Mouse (Mus musculus): ENCODE measurements around the gene Rrm2. TPM values are rescaled to one million over a fixed set of nuclear protein-coding genes. Genes with fewer than 3 reads are reported as not detected.

Gene Rrm2
- polyA plus RNA-seq, 1 experiment from 2014 or later: 525 TPM

GRCm38 (mm10) chr12:24708824-24709218, 780 bp downstream of the Rrm2 start:
- Histone ChIP-seq H3K4me1 (peaks cover 54% of the 10 kb centered on the region), H3K36me3 (replicated peaks) (peaks cover 32% of the 10 kb centered on the region), H3K27ac (peak overlapping the region; percentile 79), H3K9me3 (no peaks in the 10 kb centered on the region), H3K9ac (peak overlapping the region; percentile 89), H3K27me3 (no peaks in the 10 kb centered on the region), H3K4me2 (peak overlapping the region; percentile 71), H3K4me3 (replicated peaks) (peak overlapping the region; percentile 82)
- WGBS: under 1% methylated on average over 17 of the region's 17 CpGs
- no peak for ATAC-seq (ENCODE audit: low FRiP score)

- Histone ChIP-seq H3K27ac (peak overlapping the region; percentile 79), H3K9ac (peak overlapping the region; percentile 89), H3K27me3 (no peaks in the 10 kb centered on the region), H3K4me1 (peaks cover 54% of the 10 kb centered on the region), H3K36me3 (replicated peaks) (peaks cover 37% of the 10 kb centered on the region), H3K4me3 (replicated peaks) (peak overlapping the region; percentile 82), H3K9me3 (no peaks in the 10 kb centered on the region), H3K4me2 (peak overlapping the region; percentile 71)
- no peak for ATAC-seq (ENCODE audit: low FRiP score)
- WGBS: 30% methylated on average over 6 of the region's 6 CpGs
Measured at GRCm38 (mm10) chr12:24709409-24709808, 1.4 kb downstream of the Rrm2 start.

GRCm38 (mm10) chr12:24709831-24710508, 1.9 kb downstream of the Rrm2 start:
- Histone ChIP-seq H3K27me3 (no peaks in the 10 kb centered on the region), H3K27ac (0 out of 2 replicates have a peak overlapping the region, but pooled peaks have one; percentile 79), H3K4me3 (replicated peaks) (peak overlapping the region; percentile 82), H3K9ac (peak overlapping the region; percentile 89), H3K36me3 (replicated peaks) (peaks cover 42% of the 10 kb centered on the region), H3K4me2 (peak overlapping the region; percentile 71), H3K9me3 (no peaks in the 10 kb centered on the region), H3K4me1 (peaks cover 54% of the 10 kb centered on the region)
- 35% methylated on average over 5 of the region's 5 CpGs for WGBS
- 0 out of 2 replicates have a peak, but pooled peaks have one; percentile 9 for ATAC-seq (ENCODE audit: low FRiP score)

- H3K36me3 ChIP-seq (replicated peaks): peaks cover 43% of the 10 kb centered on the region
- peak overlapping the region; percentile 71 for H3K4me2 ChIP-seq
- no peak overlapping the region for H3K9ac ChIP-seq
- no peak for ATAC-seq (ENCODE audit: low FRiP score)
- H3K4me1 ChIP-seq: peaks cover 54% of the 10 kb centered on the region
- no peaks in the 10 kb centered on the region for H3K27me3 ChIP-seq
- no peaks in the 10 kb centered on the region for H3K9me3 ChIP-seq
- WGBS: 64% methylated on average over 5 of the region's 5 CpGs
- H3K27ac ChIP-seq: no peak overlapping the region
- peak overlapping the region; percentile 82 for H3K4me3 ChIP-seq (replicated peaks)
Measured at GRCm38 (mm10) chr12:24710672-24711071, 2.6 kb downstream of the Rrm2 start.

- H3K27me3 ChIP-seq: no peaks in the 10 kb centered on the region
- H3K4me1 ChIP-seq: peaks cover 43% of the 10 kb centered on the region
- H3K9ac ChIP-seq: no peak overlapping the region
- WGBS: 89% methylated on average over 8 of the region's 8 CpGs
- no peak overlapping the region for H3K4me3 ChIP-seq (replicated peaks)
- 0 out of 2 replicates have a peak overlapping the region, but pooled peaks have one; percentile 71 for H3K4me2 ChIP-seq
- H3K36me3 ChIP-seq (replicated peaks): peaks cover 43% of the 10 kb centered on the region
- ATAC-seq (ENCODE audit: low FRiP score): no peak
- no peak overlapping the region for H3K27ac ChIP-seq
- H3K9me3 ChIP-seq: no peaks in the 10 kb centered on the region
Measured at GRCm38 (mm10) chr12:24712396-24712795, 4.4 kb downstream of the Rrm2 start.

GRCm38 (mm10) chr12:24714579-24715255, 6.7 kb downstream of the Rrm2 start:
- Histone ChIP-seq H3K9ac (no peak overlapping the region), H3K27ac (no peak overlapping the region), H3K9me3 (no peaks in the 10 kb centered on the region), H3K27me3 (no peaks in the 10 kb centered on the region), H3K36me3 (replicated peaks) (peaks cover 43% of the 10 kb centered on the region), H3K4me2 (no peak overlapping the region), H3K4me3 (replicated peaks) (no peak overlapping the region), H3K4me1 (peaks cover 29% of the 10 kb centered on the region)
- 72% methylated on average over 5 of the region's 5 CpGs for WGBS
- ATAC-seq (ENCODE audit: low FRiP score): no peak

GRCm38 (mm10) chr12:24715268-24715896, 7.3 kb downstream of the Rrm2 start:
- ATAC-seq (ENCODE audit: low FRiP score): no peak
- no peak overlapping the region for H3K27ac ChIP-seq
- no peak overlapping the region for H3K9ac ChIP-seq

GRCm38 (mm10) chr12:24716721-24717301, 8.8 kb downstream of the Rrm2 start:
- peak; percentile 77 for ATAC-seq (ENCODE audit: low FRiP score)
- Histone ChIP-seq H3K4me3 (replicated peaks) (no peak overlapping the region), H3K27me3 (no peaks in the 10 kb centered on the region)

More at GRCm38 (mm10) chr12:24715268-24715896, 7.3 kb downstream of the Rrm2 start:
- WGBS: 65% methylated on average over 2 of the region's 2 CpGs
- peaks cover 42% of the 10 kb centered on the region for H3K36me3 ChIP-seq (replicated peaks)
- H3K4me3 ChIP-seq (replicated peaks): no peak overlapping the region
- peaks cover 24% of the 10 kb centered on the region for H3K4me1 ChIP-seq
- no peak overlapping the region for H3K4me2 ChIP-seq
- H3K9me3 ChIP-seq: no peaks in the 10 kb centered on the region
- H3K27me3 ChIP-seq: no peaks in the 10 kb centered on the region

GRCm38 (mm10) chr12:24723434-24723833, 15.4 kb downstream of the Rrm2 start:
- Histone ChIP-seq H3K27ac (no peak overlapping the region), H3K9ac (no peak overlapping the region), H3K4me1 (peaks cover 9% of the 10 kb centered on the region), H3K27me3 (no peaks in the 10 kb centered on the region), H3K4me2 (no peak overlapping the region), H3K9me3 (no peaks in the 10 kb centered on the region), H3K4me3 (replicated peaks) (no peak overlapping the region), H3K36me3 (replicated peaks) (no peaks in the 10 kb centered on the region)
- 69% methylated on average over 2 of the region's 2 CpGs for whole genome bisulfite sequencing
- ATAC-seq (ENCODE audit: low FRiP score): no peak

More at GRCm38 (mm10) chr12:24716721-24717301, 8.8 kb downstream of the Rrm2 start:
- H3K36me3 ChIP-seq (replicated peaks): peaks cover 28% of the 10 kb centered on the region
- H3K9me3 ChIP-seq: no peaks in the 10 kb centered on the region
- peaks cover 10% of the 10 kb centered on the region for H3K4me1 ChIP-seq
- H3K9ac ChIP-seq: no peak overlapping the region
- WGBS: 50% methylated on average over 4 of the region's 4 CpGs
- H3K4me2 ChIP-seq: no peak overlapping the region
- H3K27ac ChIP-seq: no peak overlapping the region

GRCm38 (mm10) chr12:24723859-24724258, 15.8 kb downstream of the Rrm2 start:
- Histone ChIP-seq H3K27me3 (no peaks in the 10 kb centered on the region), H3K9ac (no peak overlapping the region), H3K4me2 (no peak overlapping the region), H3K27ac (0 out of 2 replicates have a peak overlapping the region, but pooled peaks have one; percentile 16), H3K4me3 (replicated peaks) (no peak overlapping the region), H3K36me3 (replicated peaks) (no peaks in the 10 kb centered on the region), H3K4me1 (peaks cover 9% of the 10 kb centered on the region), H3K9me3 (no peaks in the 10 kb centered on the region)
- 77% methylated on average over 4 of the region's 4 CpGs for WGBS
- no peak for ATAC-seq (ENCODE audit: low FRiP score)

GRCm38 (mm10) chr12:24724369-24724768, 16.3 kb downstream of the Rrm2 start:
- H3K27ac ChIP-seq: 0 out of 2 replicates have a peak overlapping the region, but pooled peaks have one; percentile 16
- peaks cover 9% of the 10 kb centered on the region for H3K4me1 ChIP-seq
- H3K27me3 ChIP-seq: no peaks in the 10 kb centered on the region
- WGBS: 19% methylated on average over 2 of the region's 2 CpGs
- no peak overlapping the region for H3K9ac ChIP-seq
- H3K9me3 ChIP-seq: no peaks in the 10 kb centered on the region
- H3K4me3 ChIP-seq (replicated peaks): no peak overlapping the region
- peak; percentile 77 for ATAC-seq (ENCODE audit: low FRiP score)
- H3K36me3 ChIP-seq (replicated peaks): no peaks in the 10 kb centered on the region
- H3K4me2 ChIP-seq: peak overlapping the region; percentile 27

- Histone ChIP-seq H3K9ac (no peak overlapping the region), H3K4me2 (no peak overlapping the region), H3K9me3 (no peaks in the 10 kb centered on the region), H3K4me1 (no peaks in the 10 kb centered on the region), H3K27ac (no peak overlapping the region), H3K36me3 (replicated peaks) (no peaks in the 10 kb centered on the region), H3K4me3 (replicated peaks) (no peak overlapping the region), H3K27me3 (no peaks in the 10 kb centered on the region)
- no peak for ATAC-seq (ENCODE audit: low FRiP score)
- WGBS: 84% methylated on average over 13 of the region's 13 CpGs
Measured at GRCm38 (mm10) chr12:24734828-24735394, 26.9 kb downstream of the Rrm2 start.
